Mouse (Mus musculus) kidney, embryonic 15.5 days (tissue): ENCODE data around the gene Ccser2. TPM values are rescaled to one million over a fixed set of nuclear protein-coding genes. Genes with fewer than 3 reads are reported as not detected.

Source experiments
- ATAC-seq: fragments of 200-750 bp; cut with Nextera tagmentation; replicated peaks from 2 replicates; pipeline ENCODE4 v1.8.0; 2017; ENCODE audit warnings: moderate TSS enrichment; ENCODE audit not compliant: low FRiP score
- H3K27ac ChIP-seq: fragments of 300-500 bp; sonication (generic); 2 replicates; pipeline ENCODE4 v1.5.1; 2015; ENCODE audit warnings: mild to moderate bottlenecking, inconsistent platforms
- H3K27me3 ChIP-seq: fragments of 300-500 bp; sonication (generic); 2 replicates; pipeline ENCODE4 v1.6.1; 2015; ENCODE audit warnings: inconsistent platforms
- H3K36me3 ChIP-seq: fragments of 300-500 bp; sonication (generic); 2 replicates; pipeline ENCODE4 v1.6.1; 2015; ENCODE audit warnings: inconsistent platforms
- H3K4me1 ChIP-seq: fragments of 300-500 bp; sonication (generic); 2 replicates; pipeline ENCODE4 v1.6.1; 2015; ENCODE audit warnings: inconsistent platforms
- H3K4me2 ChIP-seq: fragments of 300-500 bp; sonication (generic); 2 replicates; pipeline ENCODE4 v1.6.1; 2015; ENCODE audit warnings: moderate library complexity, mild to moderate bottlenecking, inconsistent platforms
- H3K4me3 ChIP-seq: fragments of 300-500 bp; sonication (generic); replicated peaks from 2 replicates; pipeline ENCODE4 v1.5.1; 2015; ENCODE audit warnings: mild to moderate bottlenecking, inconsistent platforms
- H3K9ac ChIP-seq: fragments of 300-500 bp; sonication (generic); 2 replicates; pipeline ENCODE4 v1.6.1; 2015; ENCODE audit warnings: mild to moderate bottlenecking, inconsistent platforms
- H3K9me3 ChIP-seq: fragments of 300-500 bp; sonication (generic); replicated peaks from 2 replicates; pipeline ENCODE4 v1.6.1; 2016; ENCODE audit warnings: inconsistent platforms
- WGBS: fragments of 180-500 bp; shearing (Covaris S2); methylation state at CpG from one replicate; pipeline ENCODE4 v1.1.7; 2015; ENCODE audit warnings: mixed read lengths; 5-methylcytosine and 5-hydroxymethylcytosine counted together
- polyA plus RNA-seq: library from polyadenylated mRNA; unstranded; fragments of >200 nt; fragmentation: Nextera tagmentation; extraction: Ambion mirVana; gene quantifications from 2 replicates; pipeline ENCODE4 v1.2.1, GENCODE M21; 2015

Gene Ccser2
- polyA plus RNA-seq, 1 experiment from 2014 or later = 35.1 TPM

DNA sequence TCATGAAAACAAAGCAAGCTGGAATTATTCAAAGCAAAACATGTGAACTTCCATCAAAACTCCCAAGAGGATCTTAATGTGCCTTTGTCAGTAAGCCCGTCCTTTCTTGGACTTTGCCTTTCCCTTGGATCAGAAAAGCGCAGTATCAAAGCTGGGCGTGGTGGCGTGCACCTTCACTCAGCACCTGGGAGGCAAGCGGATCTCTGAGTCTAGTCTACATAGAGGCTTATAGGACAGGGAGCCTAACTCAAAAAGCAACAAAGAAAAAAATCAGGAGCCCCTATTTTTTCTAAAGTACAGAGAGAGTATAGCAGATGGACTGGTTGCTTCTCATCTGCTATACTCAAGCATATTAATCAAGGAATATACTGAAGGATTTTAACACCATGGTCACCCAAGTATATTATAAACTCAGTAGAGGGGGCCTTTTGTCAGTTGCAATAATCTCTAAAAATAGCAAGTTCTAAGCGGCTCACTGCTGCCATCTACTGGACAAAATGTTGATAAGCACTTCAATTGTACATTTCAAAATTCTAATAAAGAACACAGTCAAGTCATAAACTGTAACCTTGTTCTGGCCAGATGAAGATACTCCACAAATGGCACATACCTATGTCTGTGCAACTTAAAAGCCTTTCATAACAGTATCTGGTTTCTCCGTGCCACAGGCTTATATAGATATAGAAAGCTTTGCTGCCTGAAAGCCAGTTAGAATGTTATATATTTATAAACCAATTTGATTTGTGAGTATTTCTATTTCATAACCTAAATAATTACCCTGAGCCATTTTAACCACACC, 31.3 kb downstream of the Ccser2 start:
- 74% methylated on average over 7 of the region's 7 CpGs for WGBS

GRCm38 (mm10) chr14:36932638-36933382, 35.8 kb downstream of the Ccser2 start:
- ATAC-seq = no peak; the same call in 1 of the 2 replicates
- 0 out of 2 replicates have a peak overlapping the region, but pooled peaks have one; percentile 19 for H3K27ac ChIP-seq
- 53% methylated on average over 10 of the region's 10 CpGs for WGBS

More for the DNA sequence above, 31.3 kb downstream of the Ccser2 start:
- no peaks in the 10 kb centered on the region for H3K9me3 ChIP-seq
- 0 out of 2 replicates have a peak, but pooled peaks cover 4% of the 10 kb centered on the region for H3K4me1 ChIP-seq
- no peak overlapping the region for H3K9ac ChIP-seq
- H3K4me2 ChIP-seq = no peak overlapping the region
- no peak overlapping the region for H3K27ac ChIP-seq
- no peak for ATAC-seq
- no peaks in the 10 kb centered on the region for H3K27me3 ChIP-seq
- H3K4me3 ChIP-seq = no peak overlapping the region
- H3K36me3 ChIP-seq = peaks cover 30% of the 10 kb centered on the region

GRCm38 (mm10) chr14:36932038-36932437, 36.5 kb downstream of the Ccser2 start:
- ATAC-seq = no peak
- Histone ChIP-seq H3K4me2 (no peak overlapping the region), H3K27ac (no peak overlapping the region), H3K4me1 (0 out of 2 replicates have a peak, but pooled peaks cover 4% of the 10 kb centered on the region), H3K27me3 (no peaks in the 10 kb centered on the region), H3K36me3 (peaks cover 8% of the 10 kb centered on the region; the same call in 1 of the 2 replicates), H3K4me3 (no peak overlapping the region), H3K9me3 (no peaks in the 10 kb centered on the region), H3K9ac (no peak overlapping the region)

More at GRCm38 (mm10) chr14:36932638-36933382, 35.8 kb downstream of the Ccser2 start:
- H3K36me3 ChIP-seq = peaks cover 6% of the 10 kb centered on the region
- H3K4me3 ChIP-seq = no peak overlapping the region
- no peak overlapping the region for H3K4me2 ChIP-seq
- no peak overlapping the region for H3K9ac ChIP-seq
- 0 out of 2 replicates have a peak, but pooled peaks cover 4% of the 10 kb centered on the region for H3K4me1 ChIP-seq
- no peaks in the 10 kb centered on the region for H3K9me3 ChIP-seq
- no peaks in the 10 kb centered on the region for H3K27me3 ChIP-seq

- Histone ChIP-seq H3K9me3 (no peaks in the 10 kb centered on the region), H3K4me2 (no peak overlapping the region), H3K4me3 (no peak overlapping the region), H3K27me3 (no peaks in the 10 kb centered on the region), H3K4me1 (0 out of 2 replicates have a peak, but pooled peaks cover 14% of the 10 kb centered on the region), H3K27ac (no peak overlapping the region), H3K36me3 (peaks cover 13% of the 10 kb centered on the region; the same call in 1 of the 2 replicates), H3K9ac (no peak overlapping the region)
- ATAC-seq = no peak
- 85% methylated on average over 3 of the region's 3 CpGs for whole genome bisulfite sequencing
These were observed 45.2 kb downstream of the Ccser2 start for GRCm38 (mm10) chr14:36923383-36923782.

- no peaks in the 10 kb centered on the region for H3K27me3 ChIP-seq
- H3K4me3 ChIP-seq = no peak overlapping the region
- H3K4me1 ChIP-seq = 0 out of 2 replicates have a peak, but pooled peaks cover 16% of the 10 kb centered on the region
- no peak overlapping the region for H3K4me2 ChIP-seq
- no peak overlapping the region for H3K27ac ChIP-seq
- no peak for ATAC-seq
- H3K9ac ChIP-seq = no peak overlapping the region
- no peaks in the 10 kb centered on the region for H3K9me3 ChIP-seq
- H3K36me3 ChIP-seq = peaks cover 7% of the 10 kb centered on the region; the same call in 1 of the 2 replicates
- 71% methylated on average over 5 of the region's 5 CpGs for WGBS
These were observed 47.1 kb downstream of the Ccser2 start for GRCm38 (mm10) chr14:36921346-36922049.

- ATAC-seq = no peak
- H3K4me2 ChIP-seq = no peak overlapping the region
- H3K36me3 ChIP-seq = peaks cover 5% of the 10 kb centered on the region; the same call in 1 of the 2 replicates
- H3K4me3 ChIP-seq = no peak overlapping the region
- WGBS = 92% methylated on average over 8 of the region's 8 CpGs
- no peak overlapping the region for H3K9ac ChIP-seq
- H3K27ac ChIP-seq = peak overlapping the region; percentile 91
- 0 out of 2 replicates have a peak, but pooled peaks cover 16% of the 10 kb centered on the region for H3K4me1 ChIP-seq
- H3K27me3 ChIP-seq = no peaks in the 10 kb centered on the region
- no peaks in the 10 kb centered on the region for H3K9me3 ChIP-seq
These were observed 48.7 kb downstream of the Ccser2 start for GRCm38 (mm10) chr14:36919886-36920285.

GRCm38 (mm10) chr14:36919146-36919545, 49.4 kb downstream of the Ccser2 start:
- Histone ChIP-seq H3K9ac (peak overlapping the region; percentile 35; the same call in 1 of the 2 replicates), H3K4me1 (0 out of 2 replicates have a peak, but pooled peaks cover 16% of the 10 kb centered on the region), H3K27me3 (no peaks in the 10 kb centered on the region), H3K4me2 (peak overlapping the region; percentile 49), H3K36me3 (no peaks in the 10 kb centered on the region; the same call in 1 of the 2 replicates), H3K27ac (peak overlapping the region; percentile 91), H3K4me3 (peak overlapping the region; percentile 34), H3K9me3 (no peaks in the 10 kb centered on the region)
- 31% methylated on average over 13 of the region's 13 CpGs for WGBS
- peak; percentile 85 for ATAC-seq

- 92% methylated on average over 6 of the region's 6 CpGs for WGBS
- Histone ChIP-seq H3K9me3 (no peaks in the 10 kb centered on the region), H3K4me2 (no peak overlapping the region), H3K27ac (no peak overlapping the region), H3K4me3 (no peak overlapping the region), H3K27me3 (no peaks in the 10 kb centered on the region), H3K36me3 (no peaks in the 10 kb centered on the region; the same call in 1 of the 2 replicates), H3K4me1 (peaks cover 25% of the 10 kb centered on the region), H3K9ac (no peak overlapping the region)
- ATAC-seq = no peak
These were observed 53.4 kb downstream of the Ccser2 start for GRCm38 (mm10) chr14:36915203-36915602.

GRCm38 (mm10) chr14:36914473-36915005, 54.0 kb downstream of the Ccser2 start:
- no peak overlapping the region for H3K4me2 ChIP-seq
- H3K27me3 ChIP-seq = no peaks in the 10 kb centered on the region
- no peaks in the 10 kb centered on the region for H3K9me3 ChIP-seq
- no peak for ATAC-seq
- H3K4me3 ChIP-seq = no peak overlapping the region
- no peak overlapping the region for H3K9ac ChIP-seq
- peaks cover 18% of the 10 kb centered on the region for H3K4me1 ChIP-seq
- no peak overlapping the region for H3K27ac ChIP-seq
- WGBS = 91% methylated on average over 3 of the region's 3 CpGs
- no peaks in the 10 kb centered on the region; the same call in 1 of the 2 replicates for H3K36me3 ChIP-seq

DNA sequence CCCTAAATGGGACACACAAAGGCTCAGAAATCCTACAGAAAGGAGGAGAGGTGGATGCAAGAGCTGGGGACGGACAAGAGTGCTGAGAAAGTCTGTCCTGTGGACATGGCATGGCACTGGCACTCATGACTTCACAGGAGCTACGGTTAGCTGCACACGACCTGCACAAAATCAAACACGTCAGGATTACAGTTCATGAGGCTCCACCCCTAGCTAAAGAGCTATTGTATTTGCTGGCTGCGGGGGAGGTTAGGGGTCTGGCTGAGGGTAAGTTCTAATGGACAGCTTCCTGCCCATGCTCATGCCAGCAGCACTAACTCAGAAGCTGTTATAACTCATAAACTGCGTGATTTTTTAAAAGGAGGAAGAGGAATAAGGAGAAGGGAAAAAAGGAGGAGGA, 56.8 kb downstream of the Ccser2 start:
- 17% methylated on average over 6 of the region's 6 CpGs for whole genome bisulfite sequencing
- no peak overlapping the region for H3K4me2 ChIP-seq
- ATAC-seq = peak; percentile 82
- no peak overlapping the region for H3K4me3 ChIP-seq
- no peaks in the 10 kb centered on the region for H3K27me3 ChIP-seq
- H3K4me1 ChIP-seq = peaks cover 9% of the 10 kb centered on the region
- H3K9ac ChIP-seq = no peak overlapping the region
- H3K36me3 ChIP-seq = peaks cover 8% of the 10 kb centered on the region
- H3K9me3 ChIP-seq = no peaks in the 10 kb centered on the region
- peak overlapping the region; percentile 34; the same call in 1 of the 2 replicates for H3K27ac ChIP-seq

DNA sequence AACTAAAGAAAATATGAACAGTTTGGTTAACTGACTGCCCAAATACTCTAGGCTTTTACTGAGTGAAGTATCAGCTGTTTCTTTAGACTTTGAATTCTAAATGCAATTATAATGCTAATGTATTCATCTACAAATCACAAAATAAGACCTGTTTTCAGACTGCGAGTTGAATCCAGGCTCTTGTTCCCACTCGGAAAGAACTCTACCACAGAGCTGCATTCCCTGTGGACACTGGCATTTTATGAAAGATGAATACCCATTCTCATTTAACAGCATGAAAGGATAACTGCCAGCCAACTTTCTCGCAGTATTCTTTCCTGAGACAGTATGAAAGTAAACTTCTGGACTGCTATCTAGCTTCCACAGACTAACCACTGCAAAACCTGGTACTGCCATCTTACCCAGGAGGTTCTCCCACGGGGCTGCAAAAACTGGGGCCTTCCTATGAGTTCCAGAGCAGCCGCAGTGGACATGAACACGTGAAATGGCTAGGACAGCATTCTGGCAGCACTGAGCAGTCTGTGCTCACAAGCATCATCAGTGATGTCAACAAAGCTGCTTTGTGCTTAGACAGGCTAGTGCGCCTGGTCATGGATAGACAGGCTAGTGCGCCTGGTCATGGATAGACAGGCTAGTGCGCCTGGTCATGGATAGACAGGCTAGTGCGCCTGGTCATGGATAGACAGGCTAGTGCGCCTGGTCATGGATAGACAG, 62.6 kb downstream of the Ccser2 start:
- Histone ChIP-seq H3K4me3 (no peak overlapping the region), H3K9ac (no peak overlapping the region), H3K4me1 (no peaks in the 10 kb centered on the region), H3K36me3 (peaks cover 11% of the 10 kb centered on the region), H3K9me3 (no peaks in the 10 kb centered on the region), H3K27me3 (no peaks in the 10 kb centered on the region), H3K27ac (no peak overlapping the region), H3K4me2 (no peak overlapping the region)
- no peak for ATAC-seq
- 92% methylated on average over 11 of the region's 11 CpGs for WGBS
